Mouse (Mus musculus) CH12.LX (cell line): Measurements from ENCODE around the gene Kpna6. TPM values are rescaled to one million over a fixed set of nuclear protein-coding genes. Genes with fewer than 3 reads are reported as not detected.

Experiments
- DNase-seq: peaks from one replicate; pipeline ENCODE4 v3.0.0-alpha.2; 2013; ENCODE audit errors: extremely low read depth
- H3K27ac ChIP-seq: 2 replicates; pipeline ENCODE4 v1.5.1; 2012; ENCODE audit warnings: low read depth, mild to moderate bottlenecking, control low read depth, moderate library complexity; ENCODE audit not compliant: insufficient read depth
- H3K27me3 ChIP-seq: replicated peaks from 2 replicates; pipeline ENCODE3; 2012; ENCODE audit warnings: inconsistent platforms
- H3K36me3 ChIP-seq, 2 experiments: replicated peaks in 1 of 2; 2 replicates each; pipeline versions ENCODE3 to v1.6.1; 2012; ENCODE audit warnings: inconsistent platforms in 1 of 2, low read length in 1 of 2, mild to moderate bottlenecking in 1 of 2, mixed read lengths in 1 of 2, moderate library complexity in 1 of 2; ENCODE audit not compliant: control insufficient read depth in 1 of 2, insufficient read depth in 1 of 2
- H3K4me1 ChIP-seq, 2 experiments: 2 replicates each; pipeline ENCODE4 v1.6.1; 2012; ENCODE audit warnings: inconsistent platforms in 1 of 2, moderate library complexity in 1 of 2; ENCODE audit not compliant: insufficient read depth in 2 of 2, control insufficient read depth in 1 of 2
- H3K4me2 ChIP-seq: 2 replicates; pipeline ENCODE4 v1.6.1; 2012; ENCODE audit warnings: low read depth, mild to moderate bottlenecking, control low read depth; ENCODE audit not compliant: poor library complexity, insufficient read depth, severe bottlenecking
- H3K4me3 ChIP-seq, 3 experiments: fragments of 150-350 bp in 1 of 3; sonication (generic) in 1 of 3; replicated peaks in 1 of 3; 2 replicates each; pipeline versions ENCODE3 to v1.5.1; 2011 to 2012; ENCODE audit warnings: low read depth in 2 of 3, low read length in 2 of 3, mild to moderate bottlenecking in 2 of 3, moderate library complexity in 2 of 3, control low read depth in 1 of 3, improper control_type of control experiment in 1 of 3, inconsistent platforms in 1 of 3, mixed read lengths in 1 of 3; ENCODE audit not compliant: poor library complexity in 1 of 3
- H3K79me2 ChIP-seq: replicated peaks from 2 replicates; pipeline ENCODE4 v1.6.1; 2012; ENCODE audit warnings: mild to moderate bottlenecking, moderate library complexity; ENCODE audit not compliant: control insufficient read depth, poor library complexity, insufficient read depth, severe bottlenecking; ENCODE audit errors: extremely low read depth
- H3K9ac ChIP-seq: 2 replicates; pipeline ENCODE4 v1.6.1; 2012; ENCODE audit warnings: low read depth, mild to moderate bottlenecking, control low read depth, moderate library complexity; ENCODE audit not compliant: insufficient read depth
- H3K9me3 ChIP-seq: replicated peaks from 2 replicates; pipeline ENCODE3; 2012; ENCODE audit warnings: low read length, inconsistent platforms, mixed read lengths
- EP300 ChIP-seq: IDR thresholded peaks from 2 replicates; pipeline ENCODE4 v1.6.1; 2011; ENCODE audit warnings: low read length, improper control_type of control experiment
- ETS1 ChIP-seq: conservative IDR thresholded peaks from 2 replicates; pipeline ENCODE4 v1.6.1; 2012; ENCODE audit warnings: low read depth, mild to moderate bottlenecking, inconsistent platforms, low read length, improper control_type of control experiment, moderate library complexity
- HCFC1 ChIP-seq: IDR thresholded peaks from 2 replicates; pipeline ENCODE4 v1.6.1; 2012; ENCODE audit warnings: low read depth, mild to moderate bottlenecking, inconsistent platforms, low read length, improper control_type of control experiment
- KAT2A ChIP-seq: IDR thresholded peaks from 2 replicates; pipeline ENCODE4 v1.6.1; 2012; ENCODE audit warnings: low read length, improper control_type of control experiment, inconsistent platforms; ENCODE audit not compliant: insufficient replicate concordance
- MEF2A ChIP-seq: IDR thresholded peaks from 2 replicates; pipeline ENCODE4 v1.6.1; 2014; ENCODE audit warnings: low read depth, mild to moderate bottlenecking, inconsistent platforms, low read length, improper control_type of control experiment, borderline replicate concordance
- MYC ChIP-seq: IDR thresholded peaks from 2 replicates; pipeline ENCODE4 v1.6.1; 2011; ENCODE audit warnings: low read depth, mild to moderate bottlenecking, improper control_type of control experiment, low read length
- NELFE ChIP-seq: IDR thresholded peaks from 2 replicates; pipeline ENCODE4 v1.6.1; 2011; ENCODE audit warnings: low read depth, low read length, improper control_type of control experiment
- PAX5 ChIP-seq: IDR thresholded peaks from 2 replicates; pipeline ENCODE4 v1.6.1; 2012; ENCODE audit warnings: low read length, inconsistent platforms, mixed read lengths
- POLR2A ChIP-seq: IDR thresholded peaks from 2 replicates; pipeline ENCODE4 v1.6.1; 2011; ENCODE audit warnings: low read depth, mild to moderate bottlenecking, improper control_type of control experiment, low read length
- SIN3A ChIP-seq: IDR thresholded peaks from 2 replicates; pipeline ENCODE4 v1.6.1; 2012; ENCODE audit warnings: low read length, improper control_type of control experiment, inconsistent platforms
- SMC3 ChIP-seq: IDR thresholded peaks from 2 replicates; pipeline ENCODE4 v1.6.1; 2011; ENCODE audit warnings: low read depth, low read length, improper control_type of control experiment
- TBP ChIP-seq: conservative IDR thresholded peaks from 2 replicates; pipeline ENCODE4 v1.6.1; 2011; ENCODE audit warnings: low read depth, low read length, improper control_type of control experiment
- TCF12 ChIP-seq: IDR thresholded peaks from 2 replicates; pipeline ENCODE4 v1.6.1; 2014; ENCODE audit warnings: low read depth, mild to moderate bottlenecking, inconsistent platforms, low read length, improper control_type of control experiment
- UBTF ChIP-seq: IDR thresholded peaks from 2 replicates; pipeline ENCODE4 v1.6.1; 2012; ENCODE audit warnings: low read depth, mild to moderate bottlenecking, inconsistent platforms, low read length, improper control_type of control experiment, moderate library complexity
- dilution Hi-C: fragments of 300-500 bp; cut with MboI; formaldehyde crosslinking; loops from 2 replicates; pipeline ENCODE4 v1.14.3; 2020; ENCODE audit warnings: low sequenced_read_pairs; ENCODE audit not compliant: extremely low pct_unique_long_range_greater_than_20kb, extremely low pct_ligation_motif_present
- in situ Hi-C: fragments of 300-500 bp; cut with MboI; formaldehyde crosslinking; loops from 3 replicates; pipeline ENCODE4 v1.14.3; 2019; ENCODE audit warnings: low sequenced_read_pairs, low pct_ligation_motif_present, low pct_unique_long_range_greater_than_20kb, mixed read lengths
- polyA plus RNA-seq: library from polyadenylated mRNA; unstranded; fragments of >175 nt; gene quantifications from 2 replicates; pipeline ENCODE4 v1.2.1, GENCODE M21; 2012; ENCODE audit warnings: low read depth; ENCODE audit not compliant: insufficient read length
- total RNA-seq, 2 experiments: library from RNA; depleted of rRNA; stranded (reverse); fragments of 300-350 nt in 1 of 2; fragments of >200 nt in 1 of 2; gene quantifications; 2 replicates each; pipeline ENCODE4 v1.2.3; 2012 to 2014

Gene Kpna6
- total and polyA plus RNA-seq, 3 experiments: 17.3 to 25.8 (median 19.6) TPM

- peaks cover 11 to 74% of the 10 kb centered on the region in 2 experiments for H3K4me1 ChIP-seq
- H3K9ac ChIP-seq: no peak overlapping the region
- in situ Hi-C loops: loop anchor here (25.0 kb wide), 1 partner anchor 260 kb away; no protein-coding TSS in a partner anchor
- no peaks in the 10 kb centered on the region for H3K79me2 ChIP-seq
- no peak for DNase-seq
- H3K4me3 ChIP-seq: peak overlapping the region in 1 of 3 experiments; percentile 77
- H3K27ac ChIP-seq: 0 out of 2 replicates have a peak overlapping the region, but pooled peaks have one; percentile 1
- H3K4me2 ChIP-seq: no peak overlapping the region
- H3K27me3 ChIP-seq: no peaks in the 10 kb centered on the region
- no peaks in the 10 kb centered on the region for H3K9me3 ChIP-seq
- dilution Hi-C loops: no loop called here
- H3K36me3 ChIP-seq: peaks cover 16 to 38% of the 10 kb centered on the region in 2 experiments
- TF ChIP-seq HCFC1: no peak
These were observed 50.3 kb downstream of the Kpna6 start for GRCm38 (mm10) chr4:129622120-129622802.

GRCm38 (mm10) chr4:129621283-129621841, 51.2 kb downstream of the Kpna6 start:
- no peaks in the 10 kb centered on the region for H3K79me2 ChIP-seq
- DNase-seq: peak; percentile 88
- H3K27ac ChIP-seq: peak overlapping the region; percentile 74
- peak overlapping the region; percentile 57 for H3K9ac ChIP-seq
- H3K36me3 ChIP-seq: peaks cover 19 to 38% of the 10 kb centered on the region in 2 experiments
- no peaks in the 10 kb centered on the region for H3K27me3 ChIP-seq
- peak overlapping the region; percentile 47 to 53 (median 49) for H3K4me3 ChIP-seq
- H3K9me3 ChIP-seq: no peaks in the 10 kb centered on the region
- H3K4me2 ChIP-seq: peak overlapping the region; percentile 52
- TF ChIP-seq MEF2A (peak; percentile 7; the same call in 1 of the 2 replicates), SMC3 (no peak), ETS1 (peak; percentile 46), PAX5 (no peak), TCF12 (peak; percentile 72), KAT2A (0 out of 2 replicates have a peak, but pooled peaks have one; percentile 18), EP300 (peak; percentile 52; the same call in 1 of the 2 replicates), TBP (peak; percentile 55; the same call in 1 of the 2 replicates), MYC (peak; percentile 78), NELFE (peak; percentile 62; the same call in 1 of the 2 replicates), SIN3A (peak; percentile 70; the same call in 1 of the 2 replicates), UBTF (no peak), POLR2A (peak; percentile 67)
- dilution Hi-C loops: no loop called here
- in situ Hi-C loops: loop anchor here (25.0 kb wide), 1 partner anchor 259 kb away; no protein-coding TSS in a partner anchor
- peaks cover 11 to 71% of the 10 kb centered on the region in 2 experiments for H3K4me1 ChIP-seq
